Mouse (Mus musculus) cerebellum, postnatal 14 days (tissue): Measurements from ENCODE around the gene Cadps.

Source experiments
- DNase-seq, 2 experiments: peaks; one replicate each; pipeline ENCODE4 v3.0.0; 2021; ENCODE audit warnings: mixed read lengths in 2 of 2

Cadps gene

GRCm38 (mm10) chr14:12581657-12582056, 241.2 kb downstream of the Cadps start:
- DNase-seq, result no peak

- DNase-seq, result no peak
Measured at GRCm38 (mm10) chr14:12580786-12581185, 242.1 kb downstream of the Cadps start.

- DNase-seq, result no peak
Measured at GRCm38 (mm10) chr14:12578156-12578555, 244.7 kb downstream of the Cadps start.

- DNase-seq, result no peak
Measured at GRCm38 (mm10) chr14:12577475-12578140, 245.3 kb downstream of the Cadps start.

- DNase-seq, result peak; percentile 77
Measured at GRCm38 (mm10) chr14:12575105-12575504, 247.8 kb downstream of the Cadps start.

DNA sequence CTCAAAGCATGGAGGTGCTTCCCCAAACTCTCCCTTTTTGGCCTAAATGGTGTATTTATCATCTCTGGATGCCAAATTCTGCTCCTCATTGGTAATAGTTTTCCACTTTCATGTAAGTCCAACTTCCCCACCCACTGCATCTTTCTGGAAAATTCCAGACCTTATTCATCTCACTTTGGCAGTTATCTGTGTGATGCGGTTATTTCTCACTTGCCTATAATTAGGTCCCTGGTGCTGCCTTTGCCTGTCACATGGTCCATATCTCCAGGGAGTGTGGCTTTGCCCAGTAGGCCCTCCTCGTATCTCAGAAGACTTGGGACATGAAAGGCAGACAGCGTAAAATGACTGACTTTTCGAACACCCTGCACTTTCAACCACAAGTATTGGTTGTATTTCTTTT, 248.5 kb downstream of the Cadps start:
- no peak for DNase-seq

- DNase-seq, result peak; percentile 52 to 65
Measured at GRCm38 (mm10) chr14:12561730-12562129, 261.1 kb downstream of the Cadps start.

- peak; percentile 21 to 44 for DNase-seq
Measured at GRCm38 (mm10) chr14:12560233-12560577, 262.7 kb downstream of the Cadps start.

DNA sequence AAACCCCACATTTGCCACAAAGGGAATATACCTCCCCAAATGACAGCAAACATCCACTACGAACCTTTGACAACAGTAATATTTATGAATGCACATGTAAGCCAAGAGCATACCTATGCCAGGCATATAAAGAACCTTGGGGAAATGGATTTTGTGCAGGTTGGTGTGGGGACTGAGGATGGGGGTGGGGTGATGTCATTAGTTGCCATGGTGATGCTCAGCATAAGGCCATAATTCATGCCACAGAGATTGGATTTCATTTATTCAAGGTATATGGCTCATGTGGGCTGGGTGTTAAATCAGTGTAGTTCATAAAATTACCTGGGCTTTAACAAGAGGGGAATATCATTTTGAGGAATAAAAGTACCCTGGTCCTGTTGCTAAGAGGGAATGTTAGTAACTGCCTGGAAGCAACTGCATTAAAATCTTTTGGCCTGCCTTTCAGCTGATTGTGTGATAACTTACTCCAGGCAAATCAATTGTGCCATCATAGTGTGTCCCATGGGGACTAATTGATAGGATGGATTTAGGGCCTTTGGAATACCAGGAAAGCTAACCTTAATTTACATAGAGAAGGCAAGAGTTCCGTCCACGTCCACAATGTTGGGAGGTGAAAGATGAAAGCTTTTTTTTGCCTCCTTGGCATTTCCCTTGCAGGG, 263.2 kb downstream of the Cadps start:
- DNase-seq, result no peak

DNA sequence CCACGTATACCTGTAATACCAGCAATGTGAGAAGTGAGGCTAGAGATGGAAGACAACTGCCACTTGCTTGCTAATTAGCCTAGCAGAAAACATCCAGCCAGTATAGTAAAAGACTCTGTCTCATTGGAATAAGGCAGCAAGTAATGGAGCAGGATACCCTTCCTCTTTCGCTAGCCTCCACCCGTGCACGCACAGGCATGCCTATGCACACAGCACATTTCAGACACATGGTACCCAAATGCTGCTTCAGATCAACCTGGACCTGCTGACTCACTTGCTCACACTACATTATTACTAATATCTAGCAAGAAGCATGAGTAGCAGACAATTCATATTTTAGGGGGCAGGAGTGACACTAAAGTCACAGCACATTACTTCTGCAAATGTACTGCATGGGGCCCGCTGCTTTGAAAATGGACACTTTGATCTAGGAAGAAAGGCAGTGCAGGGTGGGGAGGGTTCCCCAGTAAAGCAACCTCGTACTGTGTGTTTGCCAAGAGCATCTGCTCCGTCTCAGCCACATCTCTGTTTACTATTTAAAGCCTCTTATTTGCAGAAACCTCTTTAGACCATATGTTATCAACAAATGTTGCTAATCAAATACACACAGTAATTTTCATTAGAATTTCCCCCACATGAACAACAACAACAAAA, 263.8 kb downstream of the Cadps start:
- no peak for DNase-seq

DNA sequence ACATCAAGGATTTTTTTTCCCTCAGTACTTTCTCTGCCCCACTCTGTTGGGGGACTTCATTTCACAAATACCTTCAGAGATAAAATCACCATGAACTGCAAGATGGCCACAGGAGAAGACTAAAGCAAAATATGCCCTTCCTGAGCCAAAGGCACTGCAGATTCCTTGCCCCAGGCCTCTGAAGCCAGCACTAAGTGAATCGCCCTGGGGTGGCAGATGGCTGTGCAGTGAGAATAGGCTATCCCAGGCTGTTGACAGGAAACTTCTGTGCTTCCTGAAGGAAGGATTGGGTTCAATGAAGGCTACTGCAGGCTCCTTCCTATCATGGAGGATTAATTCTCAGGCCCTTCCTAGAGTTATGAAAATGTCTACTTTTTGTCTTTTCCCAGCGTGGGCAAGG, 268.4 kb downstream of the Cadps start:
- peak; percentile 26 to 48 for DNase-seq

- no peak for DNase-seq
Measured at GRCm38 (mm10) chr14:12551353-12551752, 271.5 kb downstream of the Cadps start.

DNA sequence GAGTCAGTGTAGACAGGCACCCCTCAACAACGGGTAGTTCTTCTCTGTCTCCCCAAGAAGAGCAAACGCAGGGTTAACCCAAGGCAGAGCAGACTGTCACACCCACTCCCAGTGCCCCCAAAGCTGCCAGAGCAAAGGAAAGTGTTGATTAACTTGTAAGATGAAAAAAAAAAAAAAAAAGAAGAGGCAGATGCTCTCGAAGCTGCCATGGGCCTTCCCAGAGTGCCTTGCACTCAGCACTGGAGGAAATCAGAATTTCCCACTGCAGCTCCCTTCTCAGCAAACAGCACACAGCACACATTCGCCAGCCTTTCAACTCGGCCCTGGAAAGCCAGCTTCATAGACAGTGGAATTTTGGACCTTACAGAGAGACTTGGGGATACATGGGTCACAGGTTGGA, 271.9 kb downstream of the Cadps start:
- DNase-seq, result no peak

- no peak for DNase-seq
Measured at GRCm38 (mm10) chr14:12549290-12549689, 273.6 kb downstream of the Cadps start.

- no peak for DNase-seq
Measured at GRCm38 (mm10) chr14:12547496-12547895, 275.4 kb downstream of the Cadps start.

DNA sequence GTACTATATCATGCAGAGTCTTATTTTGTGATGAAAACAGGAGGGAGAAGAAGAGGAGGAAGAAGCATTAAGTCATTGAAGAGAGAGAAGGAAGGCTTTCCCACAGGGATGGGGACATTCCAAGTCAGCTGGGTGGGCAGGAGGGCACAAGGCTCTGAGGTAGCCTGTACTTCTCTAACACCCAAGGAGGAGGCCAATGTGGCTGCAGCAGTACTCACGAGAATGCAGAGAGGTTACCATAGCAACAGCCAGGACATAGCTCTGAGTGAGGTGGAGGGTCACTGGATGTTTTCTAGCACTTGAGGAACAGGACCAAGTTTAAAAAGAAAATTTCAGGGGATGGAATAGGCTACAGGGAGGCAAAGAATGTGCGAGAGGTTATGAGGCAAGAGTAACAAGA, 281.1 kb downstream of the Cadps start:
- no peak for DNase-seq

DNA sequence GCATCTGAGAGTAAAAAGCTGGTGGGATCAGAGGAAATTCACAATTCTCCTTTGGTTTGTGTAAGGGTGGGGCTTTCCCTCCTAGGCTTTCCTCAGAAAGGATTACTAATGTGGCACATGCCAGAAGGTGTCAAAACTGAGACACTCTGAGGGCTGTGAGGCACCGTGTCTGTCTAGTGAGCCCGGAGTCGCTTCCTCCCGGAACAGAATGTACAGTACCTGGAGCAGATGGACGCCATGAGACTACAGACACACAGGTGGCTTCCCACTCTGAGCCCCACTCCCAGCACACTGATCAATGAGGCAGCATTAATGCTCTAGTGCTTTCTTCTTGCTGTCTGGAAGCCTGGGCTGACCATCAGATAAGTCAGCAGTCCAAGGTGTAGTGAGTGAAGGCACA, 283.8 kb downstream of the Cadps start:
- peak; percentile 17 to 41 for DNase-seq

GRCm38 (mm10) chr14:12531101-12531500, 291.8 kb downstream of the Cadps start:
- peak; percentile 47 to 53 for DNase-seq

DNA sequence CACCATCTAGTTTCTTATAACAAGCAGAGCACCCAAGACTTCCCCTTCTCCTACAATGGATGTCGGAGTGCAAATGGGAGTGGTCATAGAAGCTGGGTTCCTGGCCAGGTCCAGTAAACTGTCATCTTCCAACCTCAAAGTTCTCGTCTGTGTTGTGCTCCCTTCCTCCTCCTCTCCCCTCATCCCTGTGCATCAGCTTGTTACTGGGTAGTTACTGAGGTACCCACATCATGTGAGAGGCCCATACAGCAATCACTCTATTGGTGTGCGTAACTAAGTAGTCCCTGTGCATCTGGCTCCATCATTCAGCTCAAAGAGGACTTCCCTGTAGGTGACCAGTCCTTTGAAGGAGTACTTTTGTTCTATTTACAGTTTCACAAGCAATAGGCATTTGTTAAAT, 292.3 kb downstream of the Cadps start:
- DNase-seq, result no peak

GRCm38 (mm10) chr14:12529961-12530542, 292.8 kb downstream of the Cadps start:
- peak; percentile 67 to 71 for DNase-seq

GRCm38 (mm10) chr14:12527296-12527695, 295.6 kb downstream of the Cadps start:
- DNase-seq, result no peak

DNA sequence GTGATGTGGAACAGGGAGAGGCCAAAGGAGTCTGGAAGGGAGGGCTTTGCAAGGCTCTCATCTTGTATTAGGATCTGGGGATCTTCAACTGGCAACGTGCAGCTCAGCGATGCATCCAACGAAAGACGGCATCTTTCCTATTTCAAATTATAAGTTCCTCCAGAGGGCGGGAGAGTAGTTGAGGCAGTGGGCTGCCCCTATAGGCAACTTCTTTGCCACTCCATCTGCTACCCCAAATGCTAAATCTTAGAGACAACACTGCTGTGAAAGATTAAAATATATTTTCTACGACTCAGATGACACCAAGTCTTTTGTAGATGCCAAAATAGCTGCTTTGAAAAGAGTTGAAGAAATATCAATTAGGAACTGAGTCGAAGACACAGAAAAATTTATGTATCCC, 315.9 kb downstream of the Cadps start:
- no peak for DNase-seq

GRCm38 (mm10) chr14:12504191-12504947, 318.5 kb downstream of the Cadps start:
- DNase-seq, result no peak
